Mouse (Mus musculus) testis, adult 2 months (tissue): ENCODE measurements at regions not wholly inside any gene's neighbourhood (a gene's known extent, or its start where the extent isn't known, plus 50 kb on each side); places are given as distances from the start of the nearest gene placed in this dataset.
A peak's percentile ranks its signal among the peaks of the same experiment; 100 is the strongest.

ENCODE experiments used
- CTCF ChIP-seq: fragments of 200-500 bp; IDR thresholded peaks from 2 replicates; pipeline ENCODE4 v1.5.1; 2012; ENCODE audit warnings: low read depth, mild to moderate bottlenecking, inconsistent platforms, low read length, moderate library complexity; ENCODE audit not compliant: control insufficient read depth, insufficient read depth, insufficient replicate concordance
- POLR2A ChIP-seq: fragments of 200-500 bp; IDR thresholded peaks from 2 replicates; pipeline ENCODE4 v1.6.1; 2012; ENCODE audit warnings: low read depth, mild to moderate bottlenecking, inconsistent platforms, low read length, moderate library complexity; ENCODE audit not compliant: control insufficient read depth

GRCm38 (mm10) chr7:47781373-47781772, 180.2 kb upstream of the Mrgpra3 start:
- peak; percentile 65; the same call in 1 of the 2 replicates for TF ChIP-seq CTCF
- no peak for TF ChIP-seq POLR2A
